Mouse (Mus musculus) kidney, postnatal 0 days (tissue): ENCODE measurements around the gene Tex52. TPM values are rescaled to one million over a fixed set of nuclear protein-coding genes. Genes with fewer than 3 reads are reported as not detected.
A peak's percentile ranks its signal among the peaks of the same experiment; 100 is the strongest.

Source experiments
- ATAC-seq: fragments of 200-750 bp; cut with Nextera tagmentation; replicated peaks from 2 replicates; pipeline ENCODE4 v1.8.0; 2017; ENCODE audit warnings: low read depth, moderate number of reproducible peaks, moderate TSS enrichment, moderate library complexity; ENCODE audit not compliant: low FRiP score
- DNase-seq: peaks from one replicate; pipeline ENCODE4 v3.0.0-alpha.2; 2016; ENCODE audit warnings: low spot score
- H3K27ac ChIP-seq: fragments of 300-500 bp; sonication (generic); 2 replicates; pipeline ENCODE4 v1.5.1; 2014; ENCODE audit warnings: mild to moderate bottlenecking
- H3K27me3 ChIP-seq: fragments of 300-500 bp; sonication (generic); 2 replicates; pipeline ENCODE4 v1.6.1; 2014; ENCODE audit warnings: low read length, mixed read lengths; ENCODE audit not compliant: insufficient read depth
- H3K36me3 ChIP-seq: fragments of 300-500 bp; sonication (generic); 2 replicates; pipeline ENCODE4 v1.6.1; 2014; ENCODE audit warnings: low read length, mixed read lengths; ENCODE audit not compliant: insufficient read depth
- H3K4me1 ChIP-seq: fragments of 300-500 bp; sonication (generic); replicated peaks from 2 replicates; pipeline ENCODE4 v1.6.1; 2014; ENCODE audit warnings: antibody characterized with exemption, low read length, mixed read lengths; ENCODE audit not compliant: insufficient read depth
- H3K4me2 ChIP-seq: fragments of 300-500 bp; sonication (generic); 2 replicates; pipeline ENCODE4 v1.6.1; 2014; ENCODE audit warnings: mild to moderate bottlenecking, low read length, moderate library complexity, mixed read lengths
- H3K4me3 ChIP-seq: fragments of 300-500 bp; sonication (generic); replicated peaks from 2 replicates; pipeline ENCODE4 v1.5.1; 2014; ENCODE audit warnings: low read depth, low read length
- H3K9ac ChIP-seq: fragments of 300-500 bp; sonication (generic); 2 replicates; pipeline ENCODE4 v1.6.1; 2014; ENCODE audit warnings: low read depth, low read length
- H3K9me3 ChIP-seq: fragments of 300-500 bp; sonication (generic); replicated peaks from 2 replicates; pipeline ENCODE4 v1.6.1; 2016; ENCODE audit warnings: low read length, inconsistent platforms, mixed read lengths
- CTCF ChIP-seq: IDR thresholded peaks from 2 replicates; pipeline ENCODE4 v1.5.1; 2016; ENCODE audit warnings: antibody characterized with exemption, low read depth, mild to moderate bottlenecking, moderate library complexity
- WGBS: fragments of 180-500 bp; shearing (Covaris S2); extraction: QIAGEN DNeasy Blood & Tissue Kit; methylation state at CpG from one replicate; pipeline ENCODE4 v1.1.7; 2014; 5-methylcytosine and 5-hydroxymethylcytosine counted together
- polyA plus RNA-seq: library from polyadenylated mRNA; unstranded; fragments of >200 nt; fragmentation: Nextera tagmentation; extraction: Ambion mirVana; gene quantifications from 2 replicates; pipeline ENCODE4 v1.2.1, GENCODE M21; 2015

The Tex52 gene
- polyA plus RNA-seq, 1 experiment from 2014 or later, result not detected

DNA sequence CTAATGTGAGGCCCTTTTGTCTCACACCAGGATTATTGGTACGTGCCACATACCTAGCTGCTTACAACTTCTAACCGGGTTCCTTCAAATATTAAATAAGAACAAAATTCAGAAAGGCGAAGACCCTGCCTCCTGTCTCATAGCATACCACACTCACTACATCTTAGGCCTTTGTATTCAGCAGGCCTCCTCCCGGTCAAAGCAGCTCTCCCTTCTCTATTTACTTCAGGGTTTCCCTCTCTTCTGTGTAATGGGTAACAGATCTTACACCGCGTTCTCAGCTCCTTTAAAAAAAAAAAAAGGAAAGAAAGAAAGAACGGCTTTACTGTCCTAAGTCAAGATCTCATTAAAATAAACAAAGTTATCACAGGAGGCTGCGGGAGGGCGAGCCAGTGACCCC is 13.4 kb upstream of the Tex52 start:
- no peaks in the 10 kb centered on the region for H3K27me3 ChIP-seq
- H3K36me3 ChIP-seq, result peaks cover 7% of the 10 kb centered on the region
- peak overlapping the region; percentile 85 for H3K4me3 ChIP-seq
- no peak for TF ChIP-seq CTCF
- no peak for DNase-seq
- H3K4me1 ChIP-seq, result 0 out of 2 replicates have a peak, but pooled peaks cover 8% of the 10 kb centered on the region
- 16% methylated on average over 9 of the region's 9 CpGs for WGBS
- H3K27ac ChIP-seq, result peak overlapping the region; percentile 93
- H3K9me3 ChIP-seq, result no peaks in the 10 kb centered on the region
- peak overlapping the region; percentile 93 for H3K9ac ChIP-seq
- peak overlapping the region; percentile 87 for H3K4me2 ChIP-seq
- no peak for ATAC-seq

DNA sequence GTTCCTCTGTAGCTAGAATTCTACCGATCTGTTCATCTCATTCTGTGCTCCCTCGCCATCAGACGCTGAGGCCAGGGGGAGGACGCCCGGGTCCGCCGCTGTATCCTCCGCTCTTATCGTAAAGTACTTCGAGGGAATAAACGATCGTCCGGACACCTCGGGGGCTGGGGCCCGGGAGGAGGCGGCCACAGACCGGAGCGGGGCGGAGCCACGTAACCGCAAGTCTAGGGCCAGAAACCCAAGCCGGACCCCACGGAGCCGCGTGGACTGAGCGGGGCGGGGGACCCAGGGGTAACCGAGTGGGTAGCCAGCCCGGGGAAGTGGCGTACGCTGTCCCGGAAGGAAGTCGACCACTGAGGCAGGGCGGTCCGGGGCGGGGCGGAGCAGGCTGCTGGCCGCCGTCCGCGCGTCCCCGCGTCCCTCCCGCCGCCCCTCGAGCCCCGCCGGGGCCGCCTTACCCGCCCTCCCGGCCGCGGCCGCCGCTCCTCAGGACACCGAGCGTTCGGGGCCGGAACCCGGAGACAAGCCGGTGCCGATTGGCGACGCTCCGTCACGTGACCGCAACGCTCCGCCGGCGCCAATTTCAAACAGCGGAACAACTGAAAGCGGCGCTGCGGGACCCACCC is 12.8 kb upstream of the Tex52 start, which contains the start of the genes Rhno1 and Foxm1:
TSS of gene Rhno1 (minus strand) at position 531 of the 626 bp plus-strand sequence.
TSS of gene Foxm1 (plus strand) at position 587 of the 626 bp plus-strand sequence.
- 0 out of 2 replicates have a peak, but pooled peaks cover 8% of the 10 kb centered on the region for H3K4me1 ChIP-seq
- TF ChIP-seq CTCF, result no peak
- peak within 1 kb of the TSS; percentile 87 for H3K4me2 ChIP-seq
- H3K27ac ChIP-seq, result peak within 1 kb of the TSS; percentile 93
- ATAC-seq, result peak; percentile 81
- under 1% methylated on average over 56 of the region's 76 CpGs for WGBS
- H3K27me3 ChIP-seq, result no peaks in the 10 kb centered on the region
- DNase-seq, result peak; percentile 84
- peak within 1 kb of the TSS; percentile 85 for H3K4me3 ChIP-seq
- peak within 1 kb of the TSS; percentile 93 for H3K9ac ChIP-seq
- H3K36me3 ChIP-seq, result peaks cover 12% of the 10 kb centered on the region
- no peaks in the 10 kb centered on the region for H3K9me3 ChIP-seq

GRCm38 (mm10) chr6:128363007-128363825 is 12.0 kb upstream of the Tex52 start:
- ATAC-seq, result peak; percentile 42
- no peaks in the 10 kb centered on the region for H3K27me3 ChIP-seq
- WGBS, result 2% methylated on average over 46 of the region's 46 CpGs
- H3K36me3 ChIP-seq, result peaks cover 18% of the 10 kb centered on the region
- peak overlapping the region; percentile 85 for H3K4me3 ChIP-seq
- TF ChIP-seq CTCF, result no peak
- no peaks in the 10 kb centered on the region for H3K9me3 ChIP-seq
- peak; percentile 41 for DNase-seq
- peak overlapping the region; percentile 93 for H3K27ac ChIP-seq
- peak overlapping the region; percentile 87 for H3K4me2 ChIP-seq
- peak overlapping the region; percentile 93 for H3K9ac ChIP-seq
- 0 out of 2 replicates have a peak, but pooled peaks cover 8% of the 10 kb centered on the region for H3K4me1 ChIP-seq

DNA sequence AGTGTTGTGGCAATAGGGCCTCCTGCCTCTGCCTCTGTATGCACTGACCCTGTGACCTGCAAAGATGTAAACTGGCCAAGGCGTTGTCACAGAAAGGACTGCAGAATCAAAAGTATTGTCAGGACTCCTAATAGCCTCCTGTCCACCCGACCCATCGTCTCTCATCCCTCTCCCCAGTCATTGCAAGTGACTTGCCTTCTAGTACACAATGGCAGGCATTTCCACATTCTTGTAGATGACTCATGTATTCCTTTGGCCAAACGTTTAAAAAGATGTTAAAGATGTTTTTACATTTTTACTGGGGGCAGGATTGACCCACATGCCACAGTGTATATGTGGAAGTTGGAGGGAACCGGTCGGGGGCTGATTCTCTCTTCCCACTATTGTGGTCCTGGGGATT is 10.5 kb upstream of the Tex52 start:
- no peak overlapping the region for H3K4me2 ChIP-seq

DNA sequence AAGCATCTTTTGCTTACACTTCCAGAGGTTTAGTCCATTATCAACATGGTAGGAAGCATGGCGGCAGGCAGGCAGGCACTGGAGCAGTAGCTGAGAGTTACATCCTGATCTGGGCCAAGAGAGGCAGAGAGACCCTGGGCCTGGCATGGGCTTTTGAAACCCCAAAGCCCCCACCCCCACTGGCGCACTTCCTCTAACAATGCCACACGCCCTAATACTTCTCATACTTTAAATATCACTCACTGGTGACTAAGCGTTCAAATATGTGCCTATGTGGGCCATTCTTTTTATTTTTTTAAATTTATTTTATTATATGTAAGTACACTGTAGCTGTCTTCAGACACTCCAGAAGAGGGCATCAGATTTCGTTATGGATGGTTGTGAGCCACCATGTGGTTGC is 8.8 kb upstream of the Tex52 start:
- TF ChIP-seq CTCF, result no peak
- Histone ChIP-seq H3K36me3 (peaks cover 35% of the 10 kb centered on the region), H3K27me3 (no peaks in the 10 kb centered on the region), H3K9me3 (no peaks in the 10 kb centered on the region), H3K27ac (no peak overlapping the region), H3K4me1 (0 out of 2 replicates have a peak, but pooled peaks cover 4% of the 10 kb centered on the region), H3K4me2 (no peak overlapping the region), H3K4me3 (no peak overlapping the region), H3K9ac (no peak overlapping the region)
- DNase-seq (no peak), ATAC-seq (no peak)
- over 99% methylated on average over 5 of the region's 5 CpGs for WGBS

More for the DNA sequence above, 10.5 kb upstream of the Tex52 start:
- DNase-seq, result no peak
- no peak overlapping the region for H3K9ac ChIP-seq
- H3K27ac ChIP-seq, result no peak overlapping the region
- H3K4me3 ChIP-seq, result no peak overlapping the region
- peaks cover 19% of the 10 kb centered on the region for H3K36me3 ChIP-seq
- ATAC-seq, result no peak
- H3K27me3 ChIP-seq, result no peaks in the 10 kb centered on the region
- 80% methylated on average over 6 of the region's 6 CpGs for WGBS
- no peak for TF ChIP-seq CTCF
- no peaks in the 10 kb centered on the region for H3K9me3 ChIP-seq
- 0 out of 2 replicates have a peak, but pooled peaks cover 8% of the 10 kb centered on the region for H3K4me1 ChIP-seq

DNA sequence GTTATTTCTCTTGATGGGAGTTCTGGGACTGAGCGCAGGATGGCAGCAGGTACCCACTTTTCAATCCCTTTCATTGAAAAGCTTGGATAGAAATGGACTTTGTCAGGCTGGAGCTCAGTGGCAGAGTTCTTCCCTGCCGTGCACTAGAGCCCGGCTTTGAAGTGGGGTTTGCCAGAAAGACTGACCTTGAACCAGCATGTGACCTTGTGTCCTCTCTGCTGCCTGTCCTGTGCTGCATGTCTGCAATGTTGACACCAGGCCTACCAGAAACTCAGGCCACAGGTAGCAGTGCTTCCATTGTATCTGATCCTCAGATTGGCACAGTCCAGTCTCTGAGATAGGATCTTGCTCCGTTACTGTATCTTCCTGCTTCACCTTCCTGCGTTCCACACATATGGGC is 5.2 kb upstream of the Tex52 start:
- no peak for ATAC-seq
- Histone ChIP-seq H3K9me3 (no peaks in the 10 kb centered on the region), H3K27ac (no peak overlapping the region), H3K36me3 (peaks cover 63% of the 10 kb centered on the region), H3K4me3 (no peak overlapping the region), H3K9ac (no peak overlapping the region), H3K4me1 (no peaks in the 10 kb centered on the region), H3K4me2 (no peak overlapping the region), H3K27me3 (no peaks in the 10 kb centered on the region)
- WGBS, result 90% methylated on average over 5 of the region's 5 CpGs
- TF ChIP-seq CTCF, result no peak
- no peak for DNase-seq
